Mouse (Mus musculus) CH12.LX (cell line): ENCODE measurements around the gene Snx9. TPM values are rescaled to one million over a fixed set of nuclear protein-coding genes. Genes with fewer than 3 reads are reported as not detected.

Experiments used
- DNase-seq: peaks from one replicate; pipeline ENCODE4 v3.0.0-alpha.2; 2013; ENCODE audit errors: extremely low read depth
- H3K27ac ChIP-seq: 2 replicates; pipeline ENCODE4 v1.5.1; 2012; ENCODE audit warnings: low read depth, mild to moderate bottlenecking, control low read depth, moderate library complexity; ENCODE audit not compliant: insufficient read depth
- H3K27me3 ChIP-seq: replicated peaks from 2 replicates; pipeline ENCODE3; 2012; ENCODE audit warnings: inconsistent platforms
- H3K36me3 ChIP-seq, 2 experiments: replicated peaks in 1 of 2; 2 replicates each; pipeline versions ENCODE3 to v1.6.1; 2012; ENCODE audit warnings: inconsistent platforms in 1 of 2, low read length in 1 of 2, mild to moderate bottlenecking in 1 of 2, mixed read lengths in 1 of 2, moderate library complexity in 1 of 2; ENCODE audit not compliant: control insufficient read depth in 1 of 2, insufficient read depth in 1 of 2
- H3K4me1 ChIP-seq, 2 experiments: 2 replicates each; pipeline ENCODE4 v1.6.1; 2012; ENCODE audit warnings: inconsistent platforms in 1 of 2, moderate library complexity in 1 of 2; ENCODE audit not compliant: insufficient read depth in 2 of 2, control insufficient read depth in 1 of 2
- H3K4me2 ChIP-seq: 2 replicates; pipeline ENCODE4 v1.6.1; 2012; ENCODE audit warnings: low read depth, mild to moderate bottlenecking, control low read depth; ENCODE audit not compliant: poor library complexity, insufficient read depth, severe bottlenecking
- H3K4me3 ChIP-seq, 3 experiments: fragments of 150-350 bp in 1 of 3; sonication (generic) in 1 of 3; replicated peaks in 1 of 3; 2 replicates each; pipeline versions ENCODE3 to v1.5.1; 2011 to 2012; ENCODE audit warnings: low read depth in 2 of 3, low read length in 2 of 3, mild to moderate bottlenecking in 2 of 3, moderate library complexity in 2 of 3, control low read depth in 1 of 3, improper control_type of control experiment in 1 of 3, inconsistent platforms in 1 of 3, mixed read lengths in 1 of 3; ENCODE audit not compliant: poor library complexity in 1 of 3
- H3K79me2 ChIP-seq: replicated peaks from 2 replicates; pipeline ENCODE4 v1.6.1; 2012; ENCODE audit warnings: mild to moderate bottlenecking, moderate library complexity; ENCODE audit not compliant: control insufficient read depth, poor library complexity, insufficient read depth, severe bottlenecking; ENCODE audit errors: extremely low read depth
- H3K9ac ChIP-seq: 2 replicates; pipeline ENCODE4 v1.6.1; 2012; ENCODE audit warnings: low read depth, mild to moderate bottlenecking, control low read depth, moderate library complexity; ENCODE audit not compliant: insufficient read depth
- H3K9me3 ChIP-seq: replicated peaks from 2 replicates; pipeline ENCODE3; 2012; ENCODE audit warnings: low read length, inconsistent platforms, mixed read lengths
- BHLHE40 ChIP-seq: IDR thresholded peaks from 2 replicates; pipeline ENCODE4 v1.6.1; 2011; ENCODE audit warnings: mild to moderate bottlenecking, low read depth, low read length, improper control_type of control experiment
- CHD1 ChIP-seq: IDR thresholded peaks from 2 replicates; pipeline ENCODE4 v1.6.1; 2012; ENCODE audit warnings: low read depth, low read length, improper control_type of control experiment, inconsistent platforms
- CHD2 ChIP-seq: IDR thresholded peaks from 2 replicates; pipeline ENCODE4 v1.6.1; 2011; ENCODE audit warnings: low read length, improper control_type of control experiment
- E2F4 ChIP-seq: IDR thresholded peaks from 2 replicates; pipeline ENCODE4 v1.6.1; 2011; ENCODE audit warnings: low read depth, low read length, improper control_type of control experiment; ENCODE audit not compliant: insufficient replicate concordance
- ELF1 ChIP-seq: IDR thresholded peaks from 2 replicates; pipeline ENCODE4 v1.6.1; 2014; ENCODE audit warnings: low read depth, mild to moderate bottlenecking, inconsistent platforms, low read length, improper control_type of control experiment
- EP300 ChIP-seq: IDR thresholded peaks from 2 replicates; pipeline ENCODE4 v1.6.1; 2011; ENCODE audit warnings: low read length, improper control_type of control experiment
- ETS1 ChIP-seq: conservative IDR thresholded peaks from 2 replicates; pipeline ENCODE4 v1.6.1; 2012; ENCODE audit warnings: low read depth, mild to moderate bottlenecking, inconsistent platforms, low read length, improper control_type of control experiment, moderate library complexity
- GABPA ChIP-seq: IDR thresholded peaks from 2 replicates; pipeline ENCODE4 v1.6.1; 2012; ENCODE audit warnings: low read depth, low read length, improper control_type of control experiment, inconsistent platforms; ENCODE audit not compliant: insufficient replicate concordance
- HCFC1 ChIP-seq: IDR thresholded peaks from 2 replicates; pipeline ENCODE4 v1.6.1; 2012; ENCODE audit warnings: low read depth, mild to moderate bottlenecking, inconsistent platforms, low read length, improper control_type of control experiment
- JUN ChIP-seq: IDR thresholded peaks from 2 replicates; pipeline ENCODE4 v1.6.1; 2011; ENCODE audit warnings: low read depth, mild to moderate bottlenecking, low read length, improper control_type of control experiment, moderate library complexity; ENCODE audit not compliant: insufficient read depth
- KAT2A ChIP-seq: IDR thresholded peaks from 2 replicates; pipeline ENCODE4 v1.6.1; 2012; ENCODE audit warnings: low read length, improper control_type of control experiment, inconsistent platforms; ENCODE audit not compliant: insufficient replicate concordance
- MAX ChIP-seq: IDR thresholded peaks from 2 replicates; pipeline ENCODE4 v1.6.1; 2011; ENCODE audit warnings: low read length, improper control_type of control experiment
- MAZ ChIP-seq: IDR thresholded peaks from 2 replicates; pipeline ENCODE4 v1.6.1; 2012; ENCODE audit warnings: low read depth, mild to moderate bottlenecking, inconsistent platforms, low read length, improper control_type of control experiment, moderate library complexity
- MEF2A ChIP-seq: IDR thresholded peaks from 2 replicates; pipeline ENCODE4 v1.6.1; 2014; ENCODE audit warnings: low read depth, mild to moderate bottlenecking, inconsistent platforms, low read length, improper control_type of control experiment, borderline replicate concordance
- MXI1 ChIP-seq: IDR thresholded peaks from 2 replicates; pipeline ENCODE4 v1.6.1; 2011; ENCODE audit warnings: mild to moderate bottlenecking, low read depth, low read length, improper control_type of control experiment
- MYC ChIP-seq: IDR thresholded peaks from 2 replicates; pipeline ENCODE4 v1.6.1; 2011; ENCODE audit warnings: low read depth, mild to moderate bottlenecking, improper control_type of control experiment, low read length
- NELFE ChIP-seq: IDR thresholded peaks from 2 replicates; pipeline ENCODE4 v1.6.1; 2011; ENCODE audit warnings: low read depth, low read length, improper control_type of control experiment
- NRF1 ChIP-seq: IDR thresholded peaks from 2 replicates; pipeline ENCODE4 v1.6.1; 2014; ENCODE audit warnings: low read depth, mild to moderate bottlenecking, inconsistent platforms, low read length, improper control_type of control experiment, moderate library complexity
- PAX5 ChIP-seq: IDR thresholded peaks from 2 replicates; pipeline ENCODE4 v1.6.1; 2012; ENCODE audit warnings: low read length, inconsistent platforms, mixed read lengths
- POLR2A ChIP-seq: IDR thresholded peaks from 2 replicates; pipeline ENCODE4 v1.6.1; 2011; ENCODE audit warnings: low read depth, mild to moderate bottlenecking, improper control_type of control experiment, low read length
- RAD21 ChIP-seq: IDR thresholded peaks from 2 replicates; pipeline ENCODE4 v1.6.1; 2011; ENCODE audit warnings: low read depth, mild to moderate bottlenecking, low read length, improper control_type of control experiment, moderate library complexity
- RCOR1 ChIP-seq: conservative IDR thresholded peaks from 2 replicates; pipeline ENCODE4 v1.6.1; 2012; ENCODE audit warnings: low read depth, mild to moderate bottlenecking, inconsistent platforms, low read length, improper control_type of control experiment
- SIN3A ChIP-seq: IDR thresholded peaks from 2 replicates; pipeline ENCODE4 v1.6.1; 2012; ENCODE audit warnings: low read length, improper control_type of control experiment, inconsistent platforms
- SMC3 ChIP-seq: IDR thresholded peaks from 2 replicates; pipeline ENCODE4 v1.6.1; 2011; ENCODE audit warnings: low read depth, low read length, improper control_type of control experiment
- TBP ChIP-seq: conservative IDR thresholded peaks from 2 replicates; pipeline ENCODE4 v1.6.1; 2011; ENCODE audit warnings: low read depth, low read length, improper control_type of control experiment
- TCF12 ChIP-seq: IDR thresholded peaks from 2 replicates; pipeline ENCODE4 v1.6.1; 2014; ENCODE audit warnings: low read depth, mild to moderate bottlenecking, inconsistent platforms, low read length, improper control_type of control experiment
- UBTF ChIP-seq: IDR thresholded peaks from 2 replicates; pipeline ENCODE4 v1.6.1; 2012; ENCODE audit warnings: low read depth, mild to moderate bottlenecking, inconsistent platforms, low read length, improper control_type of control experiment, moderate library complexity
- USF1 ChIP-seq: IDR thresholded peaks from 2 replicates; pipeline ENCODE4 v1.6.1; 2014; ENCODE audit warnings: low read depth, mild to moderate bottlenecking, inconsistent platforms, low read length, improper control_type of control experiment
- ZC3H11A ChIP-seq: IDR thresholded peaks from 2 replicates; pipeline ENCODE4 v1.6.1; 2012; ENCODE audit warnings: low read depth, mild to moderate bottlenecking, inconsistent platforms, low read length, improper control_type of control experiment
- ZKSCAN1 ChIP-seq: IDR thresholded peaks from 2 replicates; pipeline ENCODE4 v1.6.1; 2012; ENCODE audit warnings: low read depth, inconsistent platforms, low read length, improper control_type of control experiment, borderline replicate concordance
- ZMIZ1 ChIP-seq: IDR thresholded peaks from 2 replicates; pipeline ENCODE4 v1.6.1; 2012; ENCODE audit warnings: low read depth, mild to moderate bottlenecking, inconsistent platforms, low read length, improper control_type of control experiment
- dilution Hi-C: fragments of 300-500 bp; cut with MboI; formaldehyde crosslinking; loops from 2 replicates; pipeline ENCODE4 v1.14.3; 2020; ENCODE audit warnings: low sequenced_read_pairs; ENCODE audit not compliant: extremely low pct_unique_long_range_greater_than_20kb, extremely low pct_ligation_motif_present
- in situ Hi-C: fragments of 300-500 bp; cut with MboI; formaldehyde crosslinking; loops from 3 replicates; pipeline ENCODE4 v1.14.3; 2019; ENCODE audit warnings: low sequenced_read_pairs, low pct_ligation_motif_present, low pct_unique_long_range_greater_than_20kb, mixed read lengths
- polyA plus RNA-seq: library from polyadenylated mRNA; unstranded; fragments of >175 nt; gene quantifications from 2 replicates; pipeline ENCODE4 v1.2.1, GENCODE M21; 2012; ENCODE audit warnings: low read depth; ENCODE audit not compliant: insufficient read length
- total RNA-seq, 2 experiments: library from RNA; depleted of rRNA; stranded (reverse); fragments of 300-350 nt in 1 of 2; fragments of >200 nt in 1 of 2; gene quantifications; 2 replicates each; pipeline ENCODE4 v1.2.3; 2012 to 2014

Gene Snx9
- total and polyA plus RNA-seq, 3 experiments: 16.3 to 26.3 (median 17.1) TPM

GRCm38 (mm10) chr17:5939871-5940270 is 98.7 kb downstream of the Snx9 start:
- in situ Hi-C loops (loop anchor here (5.0 kb wide), 2 partner anchors 37 to 67 kb away; no protein-coding TSS in a partner anchor), dilution Hi-C loops (no loop called here)
- Histone ChIP-seq H3K9me3 (peaks cover 4% of the 10 kb centered on the region), H3K36me3 (no peaks in the 10 kb centered on the region), H3K27ac (no peak overlapping the region), H3K79me2 (no peaks in the 10 kb centered on the region), H3K27me3 (peaks cover 6% of the 10 kb centered on the region), H3K4me1 (peaks cover 13 to 35% of the 10 kb centered on the region in 2 experiments), H3K4me2 (no peak overlapping the region), H3K4me3 (no peak overlapping the region), H3K9ac (no peak overlapping the region)
- no peak for DNase-seq
- TF ChIP-seq TCF12 (no peak), MAZ (no peak), UBTF (no peak), ZMIZ1 (no peak), MYC (no peak), MXI1 (no peak), SIN3A (no peak), JUN (no peak), HCFC1 (no peak), RAD21 (no peak), KAT2A (no peak), CHD2 (no peak), ETS1 (no peak), MAX (no peak), BHLHE40 (no peak), ZC3H11A (no peak), CHD1 (no peak), POLR2A (no peak), E2F4 (no peak), GABPA (no peak)

GRCm38 (mm10) chr17:5940792-5941191 is 99.7 kb downstream of the Snx9 start:
- DNase-seq: peak; percentile 70
- in situ Hi-C loops (loop anchor here (5.0 kb wide), 2 partner anchors 37 to 67 kb away; no protein-coding TSS in a partner anchor), dilution Hi-C loops (no loop called here)
- TF ChIP-seq NELFE (no peak), ZMIZ1 (no peak), HCFC1 (no peak), ELF1 (no peak), TBP (no peak), MYC (no peak), NRF1 (no peak), POLR2A (no peak), BHLHE40 (no peak), CHD2 (no peak), SMC3 (peak; percentile 79), MXI1 (peak; percentile 15; the same call in 1 of the 2 replicates), ZC3H11A (peak; percentile 5; the same call in 1 of the 2 replicates), MEF2A (peak; percentile 46; the same call in 1 of the 2 replicates), MAZ (peak; percentile 66; the same call in 1 of the 2 replicates), RCOR1 (no peak), RAD21 (peak; percentile 72), ZKSCAN1 (no peak), GABPA (no peak), EP300 (no peak), TCF12 (0 out of 2 replicates have a peak, but pooled peaks have one; percentile 36), PAX5 (no peak), USF1 (no peak), CHD1 (no peak), SIN3A (0 out of 2 replicates have a peak, but pooled peaks have one; percentile 13), MAX (no peak)

More at GRCm38 (mm10) chr17:5940792-5941191, 99.7 kb downstream of the Snx9 start:
- Histone ChIP-seq H3K4me1 (peaks cover 10 to 33% of the 10 kb centered on the region in 2 experiments), H3K27ac (no peak overlapping the region), H3K9me3 (peaks cover 4% of the 10 kb centered on the region), H3K4me3 (peak overlapping the region in 2 of 3 experiments; percentile 31 to 47), H3K4me2 (peak overlapping the region; percentile 86; the same call in 1 of the 2 replicates), H3K27me3 (peaks cover 6% of the 10 kb centered on the region), H3K79me2 (no peaks in the 10 kb centered on the region), H3K36me3 (no peaks in the 10 kb centered on the region), H3K9ac (no peak overlapping the region)
